Mouse (Mus musculus): ENCODE measurements around the gene Sult1a1. TPM values are rescaled to one million over a fixed set of nuclear protein-coding genes. Genes with fewer than 3 reads are reported as not detected.
"Not testable (repeated sequence)": the region's sequence is repeated elsewhere in the genome, so short reads cannot be mapped to it uniquely, and the experiment has no call there.

The Sult1a1 gene
- polyA plus RNA-seq, 1 experiment from 2014 or later, result 0.44 TPM

GRCm38 (mm10) chr7:126693781-126694180, 17.5 kb upstream of the Sult1a1 start:
- DNase-seq (ENCODE audit: low spot score), result no peak
- Histone ChIP-seq H3K4me3 (ENCODE audit: low read depth, low read length) (no peak overlapping the region), H3K9ac (ENCODE audit: low read depth, low read length) (0 out of 2 replicates have a peak overlapping the region, but pooled peaks have one; percentile 14), H3K9me3 (ENCODE audit: control insufficient read depth, low read length) (no peaks in the 10 kb centered on the region), H3K27ac (ENCODE audit: low read depth, low read length) (no peak overlapping the region), H3K36me3 (ENCODE audit: control insufficient read depth, insufficient read depth, low read length) (peaks cover 11% of the 10 kb centered on the region; the same call in 1 of the 2 replicates), H3K27me3 (replicated peaks; ENCODE audit: control insufficient read depth, insufficient read depth, low read length) (no peaks in the 10 kb centered on the region), H3K4me2 (no peak overlapping the region), H3K4me1 (replicated peaks; ENCODE audit: control insufficient read depth, insufficient read depth, low read length) (peaks cover 13% of the 10 kb centered on the region)
- no peak for ATAC-seq (replicated peaks; ENCODE audit: low FRiP score)
- 79% methylated on average over 7 of the region's 7 CpGs for WGBS

- no peak overlapping the region for H3K27ac ChIP-seq (ENCODE audit: low read depth, low read length)
- peaks cover 11% of the 10 kb centered on the region; the same call in 1 of the 2 replicates for H3K36me3 ChIP-seq (ENCODE audit: control insufficient read depth, insufficient read depth, low read length)
- H3K4me3 ChIP-seq (ENCODE audit: low read depth, low read length), result no peak overlapping the region
- 0 out of 2 replicates have a peak overlapping the region, but pooled peaks have one; percentile 14 for H3K9ac ChIP-seq (ENCODE audit: low read depth, low read length)
- H3K4me1 ChIP-seq (replicated peaks; ENCODE audit: control insufficient read depth, insufficient read depth, low read length), result peaks cover 13% of the 10 kb centered on the region
- no peak for DNase-seq (ENCODE audit: low spot score)
- H3K4me2 ChIP-seq, result no peak overlapping the region
- H3K9me3 ChIP-seq (ENCODE audit: control insufficient read depth, low read length), result no peaks in the 10 kb centered on the region
- 30% methylated on average over 3 of the region's 3 CpGs for WGBS
- no peak for ATAC-seq (replicated peaks; ENCODE audit: low FRiP score)
- no peaks in the 10 kb centered on the region for H3K27me3 ChIP-seq (replicated peaks; ENCODE audit: control insufficient read depth, insufficient read depth, low read length)
Observed at GRCm38 (mm10) chr7:126693256-126693655, 17.0 kb upstream of the Sult1a1 start.

GRCm38 (mm10) chr7:126692426-126692825, 16.2 kb upstream of the Sult1a1 start:
- Histone ChIP-seq H3K4me2 (no peak overlapping the region), H3K36me3 (ENCODE audit: control insufficient read depth, insufficient read depth, low read length) (peaks cover 11% of the 10 kb centered on the region; the same call in 1 of the 2 replicates), H3K27me3 (replicated peaks; ENCODE audit: control insufficient read depth, insufficient read depth, low read length) (no peaks in the 10 kb centered on the region), H3K4me1 (replicated peaks; ENCODE audit: control insufficient read depth, insufficient read depth, low read length) (peaks cover 14% of the 10 kb centered on the region), H3K9ac (ENCODE audit: low read depth, low read length) (no peak overlapping the region), H3K9me3 (ENCODE audit: control insufficient read depth, low read length) (no peaks in the 10 kb centered on the region), H3K27ac (ENCODE audit: low read depth, low read length) (no peak overlapping the region), H3K4me3 (ENCODE audit: low read depth, low read length) (no peak overlapping the region)
- no peak for ATAC-seq (replicated peaks; ENCODE audit: low FRiP score)
- WGBS, result 92% methylated on average over 26 of the region's 26 CpGs
- no peak for DNase-seq (ENCODE audit: low spot score)

- ATAC-seq (replicated peaks; ENCODE audit: low FRiP score), result no peak
- H3K27me3 ChIP-seq (replicated peaks; ENCODE audit: control insufficient read depth, insufficient read depth, low read length), result no peaks in the 10 kb centered on the region
Observed at GRCm38 (mm10) chr7:126691676-126692075, 15.4 kb upstream of the Sult1a1 start.

GRCm38 (mm10) chr7:126690737-126691136, 14.5 kb upstream of the Sult1a1 start:
- DNase-seq (ENCODE audit: low spot score) (no peak), ATAC-seq (replicated peaks; ENCODE audit: low FRiP score) (no peak)
- no peaks in the 10 kb centered on the region for H3K27me3 ChIP-seq (replicated peaks; ENCODE audit: control insufficient read depth, insufficient read depth, low read length)
- H3K9ac ChIP-seq (ENCODE audit: low read depth, low read length), result no peak overlapping the region
- 87% methylated on average over 3 of the region's 3 CpGs for WGBS
- H3K36me3 ChIP-seq (ENCODE audit: control insufficient read depth, insufficient read depth, low read length), result peaks cover 11% of the 10 kb centered on the region; the same call in 1 of the 2 replicates
- no peaks in the 10 kb centered on the region for H3K9me3 ChIP-seq (ENCODE audit: control insufficient read depth, low read length)
- H3K27ac ChIP-seq (ENCODE audit: low read depth, low read length), result no peak overlapping the region
- H3K4me2 ChIP-seq, result no peak overlapping the region
- peaks cover 9% of the 10 kb centered on the region for H3K4me1 ChIP-seq (replicated peaks; ENCODE audit: control insufficient read depth, insufficient read depth, low read length)
- no peak overlapping the region for H3K4me3 ChIP-seq (ENCODE audit: low read depth, low read length)

More at GRCm38 (mm10) chr7:126691676-126692075, 15.4 kb upstream of the Sult1a1 start:
- Histone ChIP-seq H3K4me3 (ENCODE audit: low read depth, low read length) (no peak overlapping the region), H3K4me2 (no peak overlapping the region), H3K36me3 (ENCODE audit: control insufficient read depth, insufficient read depth, low read length) (peaks cover 11% of the 10 kb centered on the region; the same call in 1 of the 2 replicates), H3K9me3 (ENCODE audit: control insufficient read depth, low read length) (no peaks in the 10 kb centered on the region), H3K9ac (ENCODE audit: low read depth, low read length) (no peak overlapping the region), H3K4me1 (replicated peaks; ENCODE audit: control insufficient read depth, insufficient read depth, low read length) (peaks cover 12% of the 10 kb centered on the region), H3K27ac (ENCODE audit: low read depth, low read length) (no peak overlapping the region)
- 90% methylated on average over 4 of the region's 5 CpGs for WGBS
- no peak for DNase-seq (ENCODE audit: low spot score)

- Histone ChIP-seq H3K4me3 (ENCODE audit: low read depth, low read length) (no peak overlapping the region), H3K9me3 (ENCODE audit: control insufficient read depth, low read length) (no peaks in the 10 kb centered on the region), H3K4me1 (replicated peaks; ENCODE audit: control insufficient read depth, insufficient read depth, low read length) (0 out of 2 replicates have a peak, but pooled peaks cover 4% of the 10 kb centered on the region), H3K27ac (ENCODE audit: low read depth, low read length) (no peak overlapping the region), H3K4me2 (no peak overlapping the region), H3K36me3 (ENCODE audit: control insufficient read depth, insufficient read depth, low read length) (peaks cover 11% of the 10 kb centered on the region; the same call in 1 of the 2 replicates), H3K27me3 (replicated peaks; ENCODE audit: control insufficient read depth, insufficient read depth, low read length) (no peaks in the 10 kb centered on the region), H3K9ac (ENCODE audit: low read depth, low read length) (no peak overlapping the region)
- 78% methylated on average over 3 of the region's 3 CpGs for WGBS
- DNase-seq (ENCODE audit: low spot score), result no peak
- ATAC-seq (replicated peaks; ENCODE audit: low FRiP score), result no peak
Observed at GRCm38 (mm10) chr7:126689021-126689420, 12.8 kb upstream of the Sult1a1 start.

- not testable (repeated sequence) for H3K4me1 ChIP-seq (replicated peaks; ENCODE audit: control insufficient read depth, insufficient read depth, low read length); H3K27ac ChIP-seq (ENCODE audit: low read depth, low read length); DNase-seq (ENCODE audit: low spot score); H3K9me3 ChIP-seq (ENCODE audit: control insufficient read depth, low read length); H3K9ac ChIP-seq (ENCODE audit: low read depth, low read length); ATAC-seq (replicated peaks; ENCODE audit: low FRiP score); H3K4me3 ChIP-seq (ENCODE audit: low read depth, low read length); H3K4me2 ChIP-seq; H3K27me3 ChIP-seq (replicated peaks; ENCODE audit: control insufficient read depth, insufficient read depth, low read length)
- H3K36me3 ChIP-seq (ENCODE audit: control insufficient read depth, insufficient read depth, low read length), result peaks cover 11% of the 10 kb centered on the region; the same call in 1 of the 2 replicates
- 81% methylated on average over 4 of the region's 4 CpGs for WGBS
Observed at GRCm38 (mm10) chr7:126688156-126688555, 11.9 kb upstream of the Sult1a1 start.

- 96% methylated on average over 5 of the region's 5 CpGs for WGBS
Observed at GRCm38 (mm10) chr7:126681221-126681620, 5.0 kb upstream of the Sult1a1 start.

GRCm38 (mm10) chr7:126679683-126680082, 3.5 kb upstream of the Sult1a1 start:
- no peaks in the 10 kb centered on the region; the same call in 1 of the 2 replicates for H3K4me1 ChIP-seq (replicated peaks; ENCODE audit: control insufficient read depth, insufficient read depth, low read length)
- ATAC-seq (replicated peaks; ENCODE audit: low FRiP score) (no peak), DNase-seq (ENCODE audit: low spot score) (no peak)
- no peak overlapping the region for H3K27ac ChIP-seq (ENCODE audit: low read depth, low read length)
- 84% methylated on average over 5 of the region's 5 CpGs for WGBS
- no peak overlapping the region for H3K4me2 ChIP-seq
- H3K27me3 ChIP-seq (replicated peaks; ENCODE audit: control insufficient read depth, insufficient read depth, low read length), result no peaks in the 10 kb centered on the region
- H3K9me3 ChIP-seq (ENCODE audit: control insufficient read depth, low read length), result no peaks in the 10 kb centered on the region
- no peak overlapping the region for H3K4me3 ChIP-seq (ENCODE audit: low read depth, low read length)
- no peaks in the 10 kb centered on the region for H3K36me3 ChIP-seq (ENCODE audit: control insufficient read depth, insufficient read depth, low read length)
- no peak overlapping the region for H3K9ac ChIP-seq (ENCODE audit: low read depth, low read length)

More at GRCm38 (mm10) chr7:126681221-126681620, 5.0 kb upstream of the Sult1a1 start:
- H3K27me3 ChIP-seq (replicated peaks; ENCODE audit: control insufficient read depth, insufficient read depth, low read length), result no peaks in the 10 kb centered on the region
- H3K4me3 ChIP-seq (ENCODE audit: low read depth, low read length), result no peak overlapping the region
- H3K4me2 ChIP-seq, result no peak overlapping the region
- DNase-seq (ENCODE audit: low spot score) (no peak), ATAC-seq (replicated peaks; ENCODE audit: low FRiP score) (no peak)
- H3K9me3 ChIP-seq (ENCODE audit: control insufficient read depth, low read length), result no peaks in the 10 kb centered on the region
- H3K27ac ChIP-seq (ENCODE audit: low read depth, low read length), result no peak overlapping the region
- no peaks in the 10 kb centered on the region for H3K4me1 ChIP-seq (replicated peaks; ENCODE audit: control insufficient read depth, insufficient read depth, low read length)
- H3K9ac ChIP-seq (ENCODE audit: low read depth, low read length), result no peak overlapping the region
- H3K36me3 ChIP-seq (ENCODE audit: control insufficient read depth, insufficient read depth, low read length), result no peaks in the 10 kb centered on the region

All from liver, embryonic 11.5 days (tissue).